Comparison of ENCODE assay signal across 8 mouse cellular contexts in genomic region chr2:154676653-154677609, GRCm38 (mm10). TPM values are rescaled to one million over a fixed set of nuclear protein-coding genes. Genes with fewer than 3 reads are reported as not detected.
DNase-seq lines count a peak whose midpoint lies in the region; ATAC-seq and TF ChIP-seq lines count a peak whose summit lies in the region.

No protein-coding gene starts in this region.

- H3K4me1 ChIP-seq in forebrain, embryonic 15.5 days: peaks cover 44% of the 10 kb centered on the region
- peaks cover 26% of the 10 kb centered on the region for H3K4me1 ChIP-seq in hindbrain, embryonic 16.5 days (ENCODE audit: control insufficient read depth, insufficient read depth, low read depth, low read length)
- peaks cover 30% of the 10 kb centered on the region for H3K4me1 ChIP-seq in midbrain, embryonic 15.5 days

- peak overlapping the region; percentile 40 for H3K4me2 ChIP-seq in forebrain, embryonic 15.5 days (replicated peaks)
- peak overlapping the region; percentile 53 for H3K4me2 ChIP-seq in hindbrain, embryonic 16.5 days (ENCODE audit: low read length)
- H3K4me2 ChIP-seq in midbrain, embryonic 15.5 days: peak overlapping the region; percentile 48

- intact Hi-C loops in gastrocnemius, adult 2 months (cut with DNase I): no loop called here

- peak; percentile 75 for ATAC-seq in forebrain, embryonic 15.5 days (replicated peaks)
- ATAC-seq in hindbrain, embryonic 16.5 days: peak; percentile 68
- peak; percentile 88 for ATAC-seq in midbrain, embryonic 15.5 days (replicated peaks)

- no peaks in the 10 kb centered on the region for H3K36me3 ChIP-seq in forebrain, embryonic 15.5 days
- no peaks in the 10 kb centered on the region for H3K36me3 ChIP-seq in hindbrain, embryonic 16.5 days (ENCODE audit: control insufficient read depth, insufficient read depth, low read length)
- no peaks in the 10 kb centered on the region for H3K36me3 ChIP-seq in midbrain, embryonic 15.5 days (replicated peaks)

- peak; percentile 41 for DNase-seq in gastrocnemius, adult 2 months
- DNase-seq in gastrocnemius, postnatal 10 days: no peak
- peak; percentile 64 to 70 for DNase-seq in cerebellum, adult 18-20 months
- DNase-seq in liver: peak; percentile 46
- peak; percentile 53 for DNase-seq in yolk sac, embryonic 10.5 days (ENCODE audit: low spot score)

- peak overlapping the region; percentile 68 for H3K4me3 ChIP-seq in gastrocnemius, adult 2 months
- H3K4me3 ChIP-seq in forebrain, embryonic 15.5 days: peak overlapping the region; percentile 21
- peak overlapping the region; percentile 4; the same call in 1 of the 2 replicates for H3K4me3 ChIP-seq in hindbrain, embryonic 16.5 days (ENCODE audit: low read length)
- H3K4me3 ChIP-seq in midbrain, embryonic 15.5 days: peak overlapping the region; percentile 23

- H3K27ac ChIP-seq in gastrocnemius, adult 2 months: peak overlapping the region; percentile 82
- H3K27ac ChIP-seq in forebrain, embryonic 15.5 days (replicated peaks): peak overlapping the region; percentile 91
- peak overlapping the region; percentile 81 for H3K27ac ChIP-seq in hindbrain, embryonic 16.5 days (ENCODE audit: low read depth, low read length)
- H3K27ac ChIP-seq in midbrain, embryonic 15.5 days: peak overlapping the region; percentile 77

- H3K27me3 ChIP-seq in forebrain, embryonic 15.5 days: no peaks in the 10 kb centered on the region
- H3K27me3 ChIP-seq in hindbrain, embryonic 16.5 days (replicated peaks; ENCODE audit: control insufficient read depth, insufficient read depth, low read length): no peaks in the 10 kb centered on the region
- H3K27me3 ChIP-seq in midbrain, embryonic 15.5 days (replicated peaks): no peaks in the 10 kb centered on the region

- 48% methylated on average over 19 of the region's 19 CpGs for WGBS in forebrain, embryonic 15.5 days
- WGBS in hindbrain, embryonic 16.5 days: 49% methylated on average over 19 of the region's 19 CpGs
- WGBS in midbrain, embryonic 15.5 days: 54% methylated on average over 19 of the region's 19 CpGs

- H3K9me3 ChIP-seq in forebrain, embryonic 15.5 days: no peaks in the 10 kb centered on the region
- H3K9me3 ChIP-seq in hindbrain, embryonic 16.5 days (ENCODE audit: control insufficient read depth, low read length): no peaks in the 10 kb centered on the region
- H3K9me3 ChIP-seq in midbrain, embryonic 15.5 days: no peaks in the 10 kb centered on the region

- TF ChIP-seq CTCF in gastrocnemius, adult 2 months (IDR thresholded peaks at IDR 0.05): no peak

- H3K9ac ChIP-seq in forebrain, embryonic 15.5 days (replicated peaks): peak overlapping the region; percentile 23; the same call in 1 of the 2 replicates
- peak overlapping the region; percentile 2; the same call in 1 of the 2 replicates for H3K9ac ChIP-seq in hindbrain, embryonic 16.5 days (ENCODE audit: low read depth, low read length)
- peak overlapping the region; percentile 33; the same call in 1 of the 2 replicates for H3K9ac ChIP-seq in midbrain, embryonic 15.5 days

RNA-seq across cellular contexts. Expression of gene Chmp4b, which starts 25.4 kb away (rescaled TPM):
- total RNA-seq in gastrocnemius, adult 2 months (2021): 100 to 1,000 TPM; 111 to 119 TPM
- total RNA-seq in gastrocnemius, postnatal 10 days (2021): 100 to 1,000 TPM; 104 to 110 TPM
- polyA plus RNA-seq in forebrain, embryonic 15.5 days (2015; fragmentation: Nextera tagmentation; extraction: Ambion mirVana): 23.9 and 25.0 TPM in 2 replicates
- 23.0 and 32.2 TPM in 2 replicates for polyA plus RNA-seq in hindbrain, embryonic 16.5 days (2015; fragmentation: Nextera tagmentation; extraction: Ambion mirVana)
- polyA plus RNA-seq in midbrain, embryonic 15.5 days (2015; fragmentation: Nextera tagmentation; extraction: Ambion mirVana): 27.9 and 28.4 TPM in 2 replicates

Comparison
In these comparisons a context has a peak if more than half of its experiments do, and no peak if none do; other contexts are left out.
1. H3K4me3 ChIP-seq: peak in every context shown above with its lines; median percentile 68 in gastrocnemius, adult 2 months; 23 in midbrain, embryonic 15.5 days; 21 in forebrain, embryonic 15.5 days; 4 in hindbrain, embryonic 16.5 days.